Mouse (Mus musculus) liver, postnatal 0 days (tissue): ENCODE data around the gene Hapln2.

Experiments
- CTCF ChIP-seq: sonication (generic); IDR thresholded peaks from 2 replicates; pipeline ENCODE4 v1.5.1; 2016; ENCODE audit warnings: antibody characterized with exemption, low read depth
- EP300 ChIP-seq: IDR thresholded peaks from 2 replicates; pipeline ENCODE4 v1.6.1; 2016; ENCODE audit warnings: antibody characterized with exemption, low read depth, mild to moderate bottlenecking

DNA sequence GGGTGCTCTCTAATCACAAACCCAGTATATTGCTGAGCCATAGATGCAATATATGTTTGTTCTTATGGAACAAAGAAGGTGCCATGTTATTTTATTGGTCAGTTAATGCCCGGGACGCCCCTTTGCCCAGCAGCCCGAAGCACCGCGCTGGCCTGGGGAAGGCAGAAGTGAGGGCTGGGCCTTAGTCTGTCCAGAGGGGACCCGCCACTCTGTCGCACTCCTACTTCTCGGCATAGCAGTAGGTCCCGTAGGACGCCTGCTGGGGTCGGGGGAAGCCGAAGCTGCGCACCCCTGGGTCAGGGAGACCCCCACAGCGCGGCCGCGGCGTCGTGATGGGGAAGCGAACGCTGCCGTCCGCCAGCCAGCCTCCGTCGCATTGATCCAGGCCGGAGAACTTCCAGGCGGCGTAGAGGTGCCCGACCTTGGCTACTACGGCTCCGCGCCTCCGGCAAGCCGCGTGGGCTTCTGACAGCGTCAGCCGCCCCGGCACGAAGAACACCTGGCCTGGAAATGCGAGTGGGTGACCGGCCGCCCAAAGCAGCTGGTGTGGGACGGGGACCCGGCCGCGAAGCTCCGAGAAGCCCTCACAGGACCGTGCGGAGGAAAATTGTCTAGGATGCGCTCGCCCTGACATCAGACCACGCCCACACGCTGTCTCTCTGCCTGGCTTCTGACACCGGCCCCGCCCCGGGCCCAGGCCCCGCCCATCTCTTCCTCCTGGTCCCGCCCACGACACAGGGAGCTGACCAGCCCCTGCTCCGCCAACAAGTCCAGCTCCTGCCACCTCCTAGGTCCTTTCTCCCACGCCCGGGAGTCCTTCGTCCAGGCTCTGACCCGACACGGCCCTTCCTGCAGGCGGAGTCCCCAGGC, 4.8 kb downstream of the Hapln2 start:
- TF ChIP-seq CTCF (no peak), EP300 (no peak)
